Mouse (Mus musculus) splenic B cell, adult 2 months (primary cell): ENCODE measurements around the gene Ttc6.

Experiments
- DNase-seq: peaks from one replicate; pipeline ENCODE4 v3.0.0-alpha.2; 2011; ENCODE audit warnings: low read depth, low spot score
- H3K27me3 ChIP-seq: 2 replicates; pipeline ENCODE4 v1.6.1; 2012; ENCODE audit warnings: mild to moderate bottlenecking, low read length, moderate library complexity, mixed read lengths; ENCODE audit not compliant: control insufficient read depth, poor library complexity, insufficient read depth, severe bottlenecking
- H3K36me3 ChIP-seq: 2 replicates; pipeline ENCODE4 v1.6.1; 2012; ENCODE audit warnings: mild to moderate bottlenecking, low read length, moderate library complexity, mixed read lengths; ENCODE audit not compliant: control insufficient read depth, poor library complexity, insufficient read depth, severe bottlenecking

Gene Ttc6

DNA sequence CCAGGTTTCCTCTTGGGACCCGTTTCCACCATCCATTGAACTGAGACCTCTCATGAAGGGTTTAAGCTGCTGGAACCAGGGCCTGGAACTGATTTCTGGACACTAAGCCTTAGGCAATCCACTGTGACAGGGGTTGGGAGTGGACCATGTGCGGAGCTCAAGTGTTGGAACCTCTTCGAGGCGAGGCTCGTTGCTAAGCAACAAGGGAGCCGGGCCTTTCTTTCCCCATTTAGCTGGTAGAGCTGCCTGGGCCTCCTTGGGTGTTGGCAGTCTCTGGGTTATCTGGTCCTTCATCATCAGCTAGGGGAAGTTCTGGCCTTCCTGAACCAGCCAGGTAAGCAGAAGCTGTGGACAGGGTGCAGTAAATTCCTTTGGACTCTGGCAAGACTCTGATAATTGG lies at the start of gene Ttc6:
TSS of gene Ttc6 (plus strand) at position 205 of the 400 bp plus-strand sequence.
- DNase-seq: no peak
- Histone ChIP-seq H3K27me3 (no peaks in the 10 kb centered on the region), H3K36me3 (no peaks in the 10 kb centered on the region)

DNA sequence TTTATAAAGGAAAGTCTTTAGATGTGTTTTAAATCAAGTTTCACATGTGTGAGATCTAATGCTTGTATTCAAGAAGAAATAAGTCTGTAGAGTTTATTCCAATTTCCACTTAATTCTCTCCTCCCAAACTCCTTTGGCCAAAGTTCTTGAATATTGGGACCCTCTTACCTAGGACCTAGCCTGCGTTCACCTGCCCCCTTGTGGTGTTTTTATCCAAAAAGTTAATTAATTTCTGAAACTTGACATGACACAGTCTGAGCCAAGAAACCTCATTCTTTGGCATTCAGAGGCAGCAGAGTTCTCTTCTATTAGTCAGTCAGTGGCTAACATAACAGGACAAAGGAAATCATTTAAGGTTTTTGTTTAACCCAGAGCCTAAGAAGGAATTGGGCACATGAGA lies 49.4 kb upstream of the Ttc6 start:
- Histone ChIP-seq H3K27me3 (no peaks in the 10 kb centered on the region), H3K36me3 (no peaks in the 10 kb centered on the region)
- DNase-seq: no peak

DNA sequence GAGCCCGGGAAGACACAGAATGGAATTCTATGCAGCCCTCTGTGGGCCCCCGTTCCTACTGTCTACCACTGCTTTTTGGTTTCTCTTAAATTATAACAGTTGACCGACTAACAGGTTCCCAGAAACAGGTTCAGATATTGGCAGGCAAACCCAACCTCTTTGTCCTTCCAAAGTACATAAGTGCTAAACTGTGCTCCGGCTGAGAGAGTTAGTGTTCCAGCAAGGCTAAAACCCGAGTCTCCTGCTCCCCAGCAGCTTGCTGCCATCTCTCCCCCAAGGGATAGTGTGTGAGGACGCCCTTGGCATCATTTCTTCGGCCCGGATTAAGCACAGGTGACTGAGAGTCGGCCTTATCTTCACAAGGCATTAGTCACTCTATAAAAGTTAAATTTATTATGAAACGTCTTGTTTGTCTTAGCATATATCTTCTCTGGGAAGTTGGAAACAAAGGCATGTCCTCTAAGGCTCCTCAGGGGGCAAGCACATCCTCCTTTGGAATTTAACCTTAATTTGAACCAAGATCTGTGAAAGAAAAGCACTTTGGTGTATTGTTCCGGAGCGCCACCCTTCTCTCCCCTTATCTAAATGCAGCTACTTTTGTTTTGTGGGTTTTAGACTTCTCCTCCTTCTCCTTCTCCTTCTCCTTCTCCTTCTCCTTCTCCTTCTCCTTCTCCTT lies 48.1 kb upstream of the Ttc6 start:
- H3K27me3 ChIP-seq: no peaks in the 10 kb centered on the region
- no peaks in the 10 kb centered on the region for H3K36me3 ChIP-seq
- DNase-seq: no peak

DNA sequence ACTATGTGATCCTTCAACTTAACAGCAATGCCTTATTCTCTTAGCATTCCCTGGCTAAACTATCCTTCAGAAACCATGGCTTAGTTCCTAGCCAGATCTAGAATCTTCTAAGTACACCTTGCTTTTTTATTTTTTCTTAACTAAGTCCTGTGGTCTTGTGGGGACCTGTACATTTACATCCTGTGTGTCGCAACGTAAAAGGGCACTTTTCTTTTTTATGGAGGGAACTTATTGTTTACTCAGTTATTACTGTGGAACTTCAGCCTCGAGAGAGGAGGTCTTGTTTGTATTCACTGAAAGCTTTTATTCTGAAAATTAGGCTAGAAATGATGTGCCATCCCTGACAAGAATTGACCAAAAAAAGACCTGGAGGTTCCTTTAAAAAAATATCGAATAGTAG lies 35.6 kb upstream of the Ttc6 start:
- H3K36me3 ChIP-seq: no peaks in the 10 kb centered on the region
- H3K27me3 ChIP-seq: no peaks in the 10 kb centered on the region
- no peak for DNase-seq

DNA sequence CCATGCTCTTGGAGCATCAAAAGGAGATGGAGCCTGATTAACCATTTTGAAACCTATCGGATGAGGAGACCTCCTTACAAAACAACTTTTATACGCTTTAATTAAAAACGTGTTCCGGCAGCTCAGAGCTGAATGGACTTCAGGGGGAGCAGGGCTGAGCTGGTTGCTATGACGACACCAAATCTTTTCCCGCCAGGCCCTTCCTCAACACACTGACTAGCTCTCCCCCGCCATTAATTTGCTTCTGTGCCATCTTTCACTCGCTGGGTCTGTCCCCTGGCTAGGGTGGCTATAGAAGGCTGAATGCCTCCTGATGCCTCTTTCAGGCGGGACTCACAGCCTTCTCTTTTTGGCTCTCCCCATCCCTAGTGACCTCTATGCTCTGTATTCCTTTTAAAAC lies 33.4 kb upstream of the Ttc6 start:
- no peaks in the 10 kb centered on the region for H3K27me3 ChIP-seq
- no peaks in the 10 kb centered on the region for H3K36me3 ChIP-seq
- DNase-seq: no peak

DNA sequence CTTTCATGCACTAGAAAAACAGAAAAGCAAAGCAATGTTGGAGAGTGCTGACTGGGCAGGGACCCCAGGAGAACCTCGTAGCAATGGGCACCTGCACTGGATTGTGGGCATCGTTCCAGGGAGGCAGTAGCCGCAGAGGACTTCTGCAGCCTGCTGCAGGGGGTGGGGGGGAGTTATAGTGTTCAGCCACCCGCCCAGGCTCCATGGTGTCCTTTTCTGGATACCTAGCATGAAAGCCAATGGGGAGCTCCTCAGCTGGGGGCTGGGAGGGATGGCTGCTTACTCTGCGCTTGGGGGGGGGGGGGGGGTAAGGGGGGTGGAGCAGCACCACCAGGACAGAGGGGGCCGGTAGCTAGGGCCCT lies 29.4 kb upstream of the Ttc6 start:
- no peaks in the 10 kb centered on the region; the same call in 1 of the 2 replicates for H3K27me3 ChIP-seq
- H3K36me3 ChIP-seq: no peaks in the 10 kb centered on the region

DNA sequence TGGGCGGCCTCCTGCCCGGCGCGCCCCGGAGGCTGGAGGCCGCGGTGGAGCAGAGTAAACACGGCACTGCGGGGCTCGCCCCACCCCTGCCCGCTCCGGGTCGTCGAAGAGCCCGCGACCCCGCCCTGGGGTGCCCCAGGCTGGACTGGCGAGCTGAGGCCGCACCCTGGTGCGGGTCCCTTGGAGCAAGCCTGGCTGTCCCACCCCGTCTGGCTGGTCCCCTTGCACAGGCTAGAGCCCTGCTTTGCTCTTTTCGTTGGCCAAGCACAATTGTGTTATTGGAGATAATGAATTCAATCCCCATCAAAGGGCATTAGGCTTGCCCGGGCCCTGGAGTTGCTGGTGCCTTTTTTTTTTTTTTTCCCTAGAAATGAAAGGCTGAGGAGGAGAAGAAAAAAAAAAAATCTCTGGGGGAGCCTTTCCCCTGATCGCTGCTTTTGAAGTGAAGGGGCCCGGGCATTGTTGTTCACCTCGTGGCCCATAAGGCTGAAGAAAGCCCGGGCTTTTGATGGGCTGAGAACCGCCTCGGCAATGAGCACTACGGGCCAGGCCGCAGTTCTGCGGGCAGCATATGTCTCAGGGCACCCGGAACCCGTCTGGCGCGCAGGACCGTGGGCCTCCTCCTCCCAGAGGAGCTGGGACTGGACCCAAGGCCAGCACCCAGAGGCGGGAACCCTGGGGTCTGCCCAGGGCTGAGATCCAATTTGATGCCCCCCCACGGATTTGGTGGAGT lies 28.9 kb upstream of the Ttc6 start:
- DNase-seq: no peak
- Histone ChIP-seq H3K36me3 (no peaks in the 10 kb centered on the region), H3K27me3 (no peaks in the 10 kb centered on the region; the same call in 1 of the 2 replicates)

More for the DNA sequence above, 29.4 kb upstream of the Ttc6 start:
- DNase-seq: no peak

DNA sequence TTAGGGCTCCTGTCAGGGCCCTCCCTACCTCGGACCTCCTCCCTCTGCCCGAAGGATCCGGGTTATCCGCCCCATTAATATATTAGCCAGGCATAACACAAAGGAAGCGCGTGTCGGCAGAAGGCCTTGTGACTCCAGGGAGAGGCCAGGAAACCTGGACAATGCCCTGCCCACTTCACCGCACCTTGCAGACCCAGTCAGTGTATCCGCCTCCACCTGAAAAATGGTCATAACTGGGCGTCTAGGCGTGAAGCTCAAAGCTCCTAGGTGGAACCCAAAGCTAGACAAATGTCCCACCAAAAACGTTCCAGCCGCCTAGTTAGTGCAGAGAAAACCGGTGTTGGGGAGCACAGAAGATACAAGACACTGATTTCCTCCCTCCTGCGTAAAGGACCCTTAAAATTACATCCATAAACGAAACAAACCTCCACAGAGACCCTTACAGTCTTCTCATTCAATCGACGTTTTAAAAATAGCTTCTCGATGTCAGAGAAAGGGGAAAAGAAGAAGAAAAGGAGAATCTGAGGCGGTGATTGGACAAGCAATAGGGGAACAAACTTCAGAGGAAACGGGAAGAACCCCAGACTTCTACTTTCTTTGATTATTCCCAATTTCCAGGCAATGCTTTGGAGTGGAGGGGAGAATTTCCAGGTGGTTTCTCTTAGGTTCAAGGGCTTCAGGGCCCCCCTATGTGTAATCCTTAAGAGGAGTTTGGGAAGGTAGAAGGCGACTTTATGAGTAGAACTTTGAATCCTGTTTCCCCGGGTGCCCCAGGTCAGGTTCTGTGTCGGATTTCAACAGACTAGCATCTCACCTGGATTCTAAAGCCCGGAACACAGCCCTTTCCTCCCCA lies 27.6 kb upstream of the Ttc6 start:
- Histone ChIP-seq H3K27me3 (peaks cover 2% of the 10 kb centered on the region; the same call in 1 of the 2 replicates), H3K36me3 (no peaks in the 10 kb centered on the region)
- DNase-seq: no peak

DNA sequence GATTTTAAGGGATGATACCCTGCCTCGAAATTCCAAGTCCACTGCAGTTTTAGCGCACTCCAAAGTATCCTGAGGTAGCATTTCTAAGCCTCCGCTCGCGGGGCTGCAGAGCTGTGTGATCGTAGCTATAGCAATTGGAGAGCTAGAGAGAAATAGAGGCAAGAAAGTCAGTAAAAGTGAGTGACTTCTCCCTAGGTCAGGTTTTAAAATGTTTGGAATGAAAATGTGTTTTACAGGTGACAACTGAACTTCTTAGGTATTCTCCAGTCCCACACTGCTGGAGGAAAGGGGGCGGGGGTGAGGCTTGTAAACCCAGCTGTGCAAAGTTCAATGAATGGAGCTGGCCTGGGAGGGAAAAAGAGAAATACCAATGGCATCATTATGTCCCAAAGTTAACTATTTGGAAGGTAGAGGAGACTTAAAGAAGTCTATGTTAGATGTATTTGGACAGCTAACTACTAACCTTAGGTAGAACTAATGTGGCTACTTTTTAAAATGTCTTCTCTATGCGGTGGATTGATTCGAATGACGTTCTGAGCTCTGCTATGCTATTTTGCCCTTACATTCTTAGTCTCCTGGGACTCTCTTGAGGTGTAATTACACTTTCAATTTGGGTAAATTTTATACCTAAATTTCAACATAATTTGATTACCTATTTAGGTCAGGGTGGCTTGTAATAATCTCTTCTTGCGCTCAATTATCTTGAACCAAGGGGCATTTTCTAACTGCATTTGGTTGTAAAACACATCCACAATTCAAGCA lies 26.8 kb upstream of the Ttc6 start:
- Histone ChIP-seq H3K36me3 (no peaks in the 10 kb centered on the region), H3K27me3 (peaks cover 4% of the 10 kb centered on the region; the same call in 1 of the 2 replicates)
- DNase-seq: no peak

DNA sequence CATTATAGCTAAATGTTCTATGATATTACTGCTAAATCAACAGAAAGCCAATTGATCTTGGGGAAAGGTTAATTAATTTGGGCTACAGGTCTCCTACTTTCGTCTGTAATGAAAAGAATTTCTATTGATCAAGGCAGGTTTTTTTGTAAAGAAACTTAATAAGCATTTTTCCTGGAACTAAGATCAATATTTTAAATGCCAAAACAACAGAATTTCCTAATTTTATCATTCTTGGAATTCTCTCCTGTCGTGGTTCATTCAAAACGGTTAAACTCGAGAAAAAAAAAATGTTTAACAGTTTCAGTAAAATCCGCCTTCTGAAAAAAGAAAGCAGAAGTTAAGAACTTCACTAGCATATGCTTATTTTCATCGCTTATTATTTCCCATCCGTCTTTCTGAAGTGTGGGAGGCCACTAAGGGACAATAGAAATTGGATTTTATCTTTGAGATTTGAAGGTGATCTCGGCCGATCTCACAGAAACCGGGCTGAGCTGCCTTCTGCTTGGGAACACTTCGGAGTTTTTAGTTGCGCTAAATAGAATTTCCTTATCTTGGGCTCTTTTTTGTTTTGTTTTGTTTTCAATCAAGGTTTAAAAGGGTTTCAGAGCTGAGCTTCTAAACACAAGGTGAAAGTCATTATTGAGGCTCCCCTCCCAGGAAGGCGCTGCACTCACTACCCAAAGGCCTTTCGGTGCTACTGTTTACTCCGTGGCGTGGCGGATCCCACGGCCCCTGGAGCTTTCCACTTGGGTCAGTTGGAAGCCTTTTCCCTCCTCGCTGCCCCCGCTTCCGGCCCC lies 25.9 kb upstream of the Ttc6 start:
- no peak for DNase-seq
- H3K36me3 ChIP-seq: no peaks in the 10 kb centered on the region

DNA sequence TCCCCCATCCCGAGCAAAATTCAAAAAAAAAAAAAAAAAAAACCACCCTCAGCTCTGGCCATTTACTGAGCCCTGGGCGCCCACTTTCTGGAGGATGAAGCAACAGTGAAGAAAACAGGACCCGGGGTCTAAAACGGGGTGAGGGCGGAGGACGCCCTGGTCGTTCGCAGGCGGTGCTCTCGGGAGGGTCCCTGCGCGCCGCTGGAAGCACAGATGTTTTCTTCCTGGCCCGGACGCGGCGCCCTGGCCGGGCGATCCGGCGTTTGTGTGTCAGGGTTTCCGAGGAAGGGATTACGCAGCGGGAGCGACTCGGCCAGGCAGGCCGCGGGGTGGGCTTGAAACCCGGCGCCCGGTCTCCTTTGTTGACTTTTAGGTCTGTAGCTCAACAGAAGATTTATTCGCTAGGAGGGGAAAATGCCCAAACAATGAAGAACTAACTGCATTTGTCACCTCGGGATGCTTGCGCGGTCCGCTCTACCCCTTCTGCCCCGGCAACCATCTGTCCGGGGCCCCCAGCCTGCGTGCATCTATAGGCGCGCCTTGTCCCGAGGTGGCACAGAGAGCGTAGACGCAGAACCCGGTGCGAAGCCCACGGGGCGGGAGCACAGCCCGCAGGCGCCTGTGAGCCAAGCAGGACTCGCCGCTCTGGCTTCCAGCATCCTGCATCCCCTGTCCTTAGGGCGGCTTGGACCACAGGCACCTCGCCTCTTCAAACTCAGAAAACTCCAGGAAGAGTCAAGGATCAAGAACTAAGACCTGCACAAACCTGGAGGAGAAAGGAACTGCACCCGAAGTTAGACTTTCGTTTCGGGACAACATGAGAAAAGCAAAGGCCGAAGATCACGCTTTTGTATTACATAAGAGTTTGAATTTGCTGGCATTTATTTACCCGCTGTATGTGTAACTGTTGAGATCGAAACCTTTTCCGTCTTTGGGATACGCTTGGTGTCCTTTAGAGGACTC lies 25.0 kb upstream of the Ttc6 start:
- DNase-seq: no peak
- Histone ChIP-seq H3K36me3 (no peaks in the 10 kb centered on the region), H3K27me3 (peaks cover 4% of the 10 kb centered on the region)

More for the DNA sequence above, 25.9 kb upstream of the Ttc6 start:
- peaks cover 4% of the 10 kb centered on the region for H3K27me3 ChIP-seq

DNA sequence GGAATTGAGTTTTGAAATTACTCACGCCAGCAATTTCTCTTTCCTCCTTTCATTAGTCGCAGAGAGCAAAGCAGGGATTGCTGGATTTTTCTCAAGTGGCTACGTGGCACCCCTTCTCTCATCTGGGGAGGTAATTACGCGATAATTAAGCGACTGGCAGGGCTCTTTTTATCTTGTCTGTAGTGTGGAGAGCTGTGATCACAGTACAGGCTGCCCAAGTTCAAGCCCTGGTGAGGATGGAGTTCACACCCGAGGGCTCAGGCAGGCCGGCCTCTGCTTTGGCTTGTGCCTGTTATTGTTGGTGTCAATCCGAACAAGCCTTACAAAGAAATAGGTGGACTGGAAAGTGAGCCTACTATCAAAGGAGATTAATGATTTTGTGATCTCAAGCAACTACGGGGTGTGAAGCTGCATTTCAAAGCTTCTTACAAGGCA lies 24.3 kb upstream of the Ttc6 start:
- Histone ChIP-seq H3K36me3 (no peaks in the 10 kb centered on the region), H3K27me3 (peaks cover 6% of the 10 kb centered on the region)
- DNase-seq: no peak

DNA sequence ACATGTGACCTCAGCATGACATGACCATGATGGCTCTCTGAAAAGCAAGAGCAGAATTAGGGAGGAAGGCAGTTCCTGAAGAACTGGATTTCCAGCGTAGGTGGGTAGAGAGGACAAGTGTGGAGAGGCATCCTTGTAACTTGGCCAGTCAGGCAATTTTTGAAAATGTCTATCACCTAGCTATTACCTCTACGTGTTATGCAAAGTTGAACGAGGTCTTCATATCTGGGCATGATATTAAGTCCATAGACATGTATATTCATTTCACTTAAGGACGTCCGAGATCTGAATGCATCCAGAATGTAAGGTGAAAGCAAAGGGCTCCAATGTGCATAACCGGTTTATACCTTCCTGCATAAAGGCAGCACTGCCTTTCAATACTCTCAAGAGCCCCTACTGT lies 22.8 kb upstream of the Ttc6 start:
- no peak for DNase-seq
- peaks cover 8% of the 10 kb centered on the region for H3K27me3 ChIP-seq
- H3K36me3 ChIP-seq: no peaks in the 10 kb centered on the region
